Mouse (Mus musculus) liver, postnatal 0 days (tissue): ENCODE results near the gene Il34. TPM values are rescaled to one million over a fixed set of nuclear protein-coding genes. Genes with fewer than 3 reads are reported as not detected.

Experiments used
- ATAC-seq: fragments of 200-750 bp; cut with Nextera tagmentation; 2 replicates; pipeline ENCODE4 v1.8.0; 2017; ENCODE audit warnings: mild to moderate bottlenecking, moderate library complexity
- DNase-seq: peaks from one replicate; pipeline ENCODE4 v3.0.0-alpha.2; 2016
- H3K27ac ChIP-seq: fragments of 300-500 bp; sonication (generic); 2 replicates; pipeline ENCODE4 v1.5.1; 2014; ENCODE audit warnings: antibody characterized with exemption, moderate library complexity, mild to moderate bottlenecking, low read depth
- H3K27me3 ChIP-seq: fragments of 300-500 bp; sonication (generic); 2 replicates; pipeline ENCODE4 v1.6.1; 2014; ENCODE audit warnings: low read length, control low read depth, mixed read lengths; ENCODE audit not compliant: insufficient read depth
- H3K36me3 ChIP-seq: fragments of 300-500 bp; sonication (generic); replicated peaks from 2 replicates; pipeline ENCODE4 v1.6.1; 2014; ENCODE audit warnings: mild to moderate bottlenecking, control low read depth, low read length, moderate library complexity, mixed read lengths; ENCODE audit not compliant: insufficient read depth
- H3K4me1 ChIP-seq: fragments of 300-500 bp; sonication (generic); 2 replicates; pipeline ENCODE4 v1.6.1; 2014; ENCODE audit warnings: antibody characterized with exemption, mild to moderate bottlenecking, control low read depth; ENCODE audit not compliant: insufficient read depth
- H3K4me2 ChIP-seq: fragments of 300-500 bp; sonication (generic); 2 replicates; pipeline ENCODE4 v1.6.1; 2014; ENCODE audit warnings: low read depth, mild to moderate bottlenecking, low read length, moderate library complexity, mixed read lengths
- H3K4me3 ChIP-seq: fragments of 300-500 bp; sonication (generic); 2 replicates; pipeline ENCODE4 v1.5.1; 2014; ENCODE audit warnings: low read depth, low read length
- H3K9ac ChIP-seq: fragments of 300-500 bp; sonication (generic); replicated peaks from 2 replicates; pipeline ENCODE4 v1.6.1; 2014; ENCODE audit warnings: mild to moderate bottlenecking, moderate library complexity
- H3K9me3 ChIP-seq: fragments of 300-500 bp; sonication (generic); 2 replicates; pipeline ENCODE4 v1.6.1; 2016; ENCODE audit warnings: mild to moderate bottlenecking, control low read depth, low read length, mixed read lengths
- CTCF ChIP-seq: sonication (generic); IDR thresholded peaks from 2 replicates; pipeline ENCODE4 v1.5.1; 2016; ENCODE audit warnings: antibody characterized with exemption, low read depth
- EP300 ChIP-seq: IDR thresholded peaks from 2 replicates; pipeline ENCODE4 v1.6.1; 2016; ENCODE audit warnings: antibody characterized with exemption, low read depth, mild to moderate bottlenecking
- WGBS: fragments of 180-500 bp; shearing (Covaris S2); extraction: QIAGEN DNeasy Blood & Tissue Kit; methylation state at CpG from one replicate; pipeline ENCODE4 v1.1.7; 2014; ENCODE audit not compliant: insufficient replicate concordance; 5-methylcytosine and 5-hydroxymethylcytosine counted together
- polyA plus RNA-seq: library from polyadenylated mRNA; unstranded; fragments of >200 nt; fragmentation: Nextera tagmentation; extraction: Ambion mirVana; gene quantifications from 2 replicates; pipeline ENCODE4 v1.2.1, GENCODE M21; 2015

Gene Il34
- polyA plus RNA-seq, 1 experiment from 2014 or later: 0.47 TPM

DNA sequence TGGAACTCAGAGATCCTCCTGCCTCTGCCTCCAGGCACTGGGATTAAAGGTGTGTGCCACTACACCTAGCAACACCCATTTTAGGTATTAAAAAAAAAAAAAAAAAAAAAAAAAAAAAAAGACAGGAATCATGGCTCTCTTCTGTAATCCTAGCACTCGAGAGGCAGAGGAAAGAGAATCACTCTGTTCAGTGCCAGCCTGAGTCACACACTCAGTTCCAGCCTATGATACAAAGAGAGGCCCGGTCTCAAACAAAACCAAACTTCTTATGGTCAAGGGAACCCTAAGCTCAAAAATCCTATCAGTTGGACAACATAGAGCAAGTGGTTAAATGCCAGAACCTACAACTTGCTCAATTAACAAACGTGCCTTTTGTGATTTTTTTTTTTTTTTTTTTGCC, 39.2 kb upstream of the Il34 start:
- H3K9me3 ChIP-seq: no peaks in the 10 kb centered on the region
- ATAC-seq (no peak), DNase-seq (no peak)
- 65% methylated on average over 3 of the region's 3 CpGs for WGBS
- no peaks in the 10 kb centered on the region for H3K27me3 ChIP-seq
- peaks cover 14% of the 10 kb centered on the region for H3K4me1 ChIP-seq
- no peak overlapping the region for H3K27ac ChIP-seq
- peaks cover 43% of the 10 kb centered on the region for H3K36me3 ChIP-seq
- TF ChIP-seq EP300 (no peak), CTCF (no peak)
- H3K9ac ChIP-seq: 0 out of 2 replicates have a peak overlapping the region, but pooled peaks have one; percentile 18
- peak overlapping the region; percentile 78 for H3K4me2 ChIP-seq
- peak overlapping the region; percentile 84 for H3K4me3 ChIP-seq

DNA sequence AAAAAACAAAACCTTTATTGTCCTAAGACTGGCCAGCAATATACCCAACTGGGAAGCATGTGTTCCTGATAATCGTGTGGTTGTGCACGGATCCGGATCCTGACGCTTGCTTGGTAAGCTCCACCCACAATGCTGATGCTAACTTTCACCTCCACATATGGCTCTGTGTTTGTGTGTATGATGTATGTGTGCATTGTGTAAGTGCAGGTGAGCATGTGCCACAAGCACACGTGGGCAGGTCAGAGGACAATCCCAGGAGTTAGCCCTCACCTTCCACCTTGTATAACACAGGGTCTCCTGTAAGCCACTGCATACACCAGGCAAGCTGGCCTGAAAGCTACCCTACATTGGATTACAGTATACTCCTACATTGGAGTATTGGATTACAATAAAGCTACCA, 37.5 kb upstream of the Il34 start:
- no peak overlapping the region for H3K4me3 ChIP-seq
- no peaks in the 10 kb centered on the region for H3K9me3 ChIP-seq
- H3K27ac ChIP-seq: no peak overlapping the region
- no peak for TF ChIP-seq CTCF
- TF ChIP-seq EP300: no peak
- H3K4me2 ChIP-seq: no peak overlapping the region
- ATAC-seq (no peak), DNase-seq (no peak)
- H3K36me3 ChIP-seq: peaks cover 53% of the 10 kb centered on the region
- no peaks in the 10 kb centered on the region for H3K27me3 ChIP-seq
- H3K9ac ChIP-seq: no peak overlapping the region
- WGBS: 86% methylated on average over 5 of the region's 5 CpGs
- H3K4me1 ChIP-seq: peaks cover 14% of the 10 kb centered on the region

- ATAC-seq (no peak), DNase-seq (no peak)
- no peak overlapping the region for H3K4me3 ChIP-seq
- no peaks in the 10 kb centered on the region for H3K9me3 ChIP-seq
- peaks cover 7% of the 10 kb centered on the region; the same call in 1 of the 2 replicates for H3K4me1 ChIP-seq
- no peak overlapping the region for H3K4me2 ChIP-seq
- H3K27ac ChIP-seq: no peak overlapping the region
- 86% methylated on average over 3 of the region's 3 CpGs for WGBS
- peaks cover 64% of the 10 kb centered on the region for H3K36me3 ChIP-seq
- TF ChIP-seq CTCF (0 out of 2 replicates have a peak, but pooled peaks have one; percentile 14), EP300 (no peak)
- no peak overlapping the region for H3K9ac ChIP-seq
- H3K27me3 ChIP-seq: no peaks in the 10 kb centered on the region
Measured at GRCm38 (mm10) chr8:110842012-110842574, 36.4 kb upstream of the Il34 start.

- Histone ChIP-seq H3K36me3 (peaks cover 88% of the 10 kb centered on the region), H3K4me1 (no peaks in the 10 kb centered on the region), H3K9ac (no peak overlapping the region), H3K27ac (no peak overlapping the region), H3K4me3 (no peak overlapping the region), H3K27me3 (no peaks in the 10 kb centered on the region), H3K4me2 (no peak overlapping the region), H3K9me3 (no peaks in the 10 kb centered on the region)
- ATAC-seq: no peak
- WGBS: 87% methylated on average over 3 of the region's 3 CpGs
- no peak for DNase-seq
- TF ChIP-seq CTCF (no peak), EP300 (no peak)
Measured at GRCm38 (mm10) chr8:110831956-110832355, 26.2 kb upstream of the Il34 start.

DNA sequence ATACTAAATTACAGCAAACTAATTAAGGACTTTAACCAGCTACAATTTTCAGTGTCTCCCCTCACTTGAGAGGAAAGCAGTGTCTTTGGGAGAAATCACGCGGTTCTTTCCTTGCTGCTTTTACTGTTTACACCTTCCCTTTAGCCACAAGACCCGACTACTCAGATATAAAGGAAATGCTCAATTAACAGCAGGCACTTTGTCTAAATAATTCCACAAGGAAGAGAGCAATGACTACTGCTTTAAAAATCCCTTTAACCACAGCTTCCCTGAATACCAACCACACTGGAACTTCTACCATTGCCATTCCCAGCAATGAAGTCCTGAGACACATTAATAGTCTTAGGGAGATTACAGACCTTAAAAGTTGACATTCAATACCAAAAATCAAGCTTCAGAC, 22.8 kb upstream of the Il34 start:
- Histone ChIP-seq H3K4me2 (no peak overlapping the region), H3K36me3 (peaks cover 91% of the 10 kb centered on the region), H3K4me3 (no peak overlapping the region), H3K27ac (no peak overlapping the region), H3K27me3 (no peaks in the 10 kb centered on the region), H3K4me1 (no peaks in the 10 kb centered on the region), H3K9ac (no peak overlapping the region), H3K9me3 (no peaks in the 10 kb centered on the region)
- WGBS: 79% methylated on average over 3 of the region's 3 CpGs
- TF ChIP-seq CTCF: no peak
- no peak for TF ChIP-seq EP300
- ATAC-seq (no peak), DNase-seq (no peak)

- Histone ChIP-seq H3K4me2 (no peak overlapping the region), H3K4me3 (no peak overlapping the region), H3K27me3 (no peaks in the 10 kb centered on the region), H3K9me3 (no peaks in the 10 kb centered on the region), H3K4me1 (no peaks in the 10 kb centered on the region), H3K9ac (no peak overlapping the region), H3K27ac (no peak overlapping the region), H3K36me3 (peaks cover 95% of the 10 kb centered on the region)
- ATAC-seq (no peak), DNase-seq (no peak)
- WGBS: 83% methylated on average over 1 of the region's 1 CpGs
- TF ChIP-seq EP300: no peak
- TF ChIP-seq CTCF: no peak
Measured at GRCm38 (mm10) chr8:110824861-110825260, 19.1 kb upstream of the Il34 start.
